Mouse (Mus musculus) heart, embryonic 11.5 days (tissue): Measurements from ENCODE around the gene Gpr137. TPM values are rescaled to one million over a fixed set of nuclear protein-coding genes. Genes with fewer than 3 reads are reported as not detected.

Experiments
- ATAC-seq: fragments of 200-750 bp; cut with Nextera tagmentation; replicated peaks from 2 replicates; pipeline ENCODE4 v1.8.0; 2017; ENCODE audit warnings: moderate library complexity; ENCODE audit not compliant: insufficient number of reproducible peaks, low FRiP score, low TSS enrichment
- H3K27ac ChIP-seq: fragments of 300-500 bp; sonication (generic); 2 replicates; pipeline ENCODE4 v1.5.1; 2014; ENCODE audit warnings: mild to moderate bottlenecking, low read depth, low read length
- H3K27me3 ChIP-seq: fragments of 300-500 bp; sonication (generic); 2 replicates; pipeline ENCODE4 v1.6.1; 2014; ENCODE audit warnings: mild to moderate bottlenecking, low read length, mixed read lengths; ENCODE audit not compliant: control insufficient read depth, insufficient read depth
- H3K36me3 ChIP-seq: fragments of 300-500 bp; sonication (generic); 2 replicates; pipeline ENCODE4 v1.6.1; 2014; ENCODE audit warnings: mild to moderate bottlenecking, low read length, moderate library complexity, mixed read lengths; ENCODE audit not compliant: control insufficient read depth, insufficient read depth
- H3K4me1 ChIP-seq: fragments of 300-500 bp; sonication (generic); 2 replicates; pipeline ENCODE4 v1.6.1; 2014; ENCODE audit warnings: low read length; ENCODE audit not compliant: control insufficient read depth, insufficient read depth
- H3K4me2 ChIP-seq: fragments of 300-500 bp; sonication (generic); 2 replicates; pipeline ENCODE4 v1.6.1; 2014; ENCODE audit warnings: mild to moderate bottlenecking, moderate library complexity
- H3K4me3 ChIP-seq: fragments of 300-500 bp; sonication (generic); 2 replicates; pipeline ENCODE4 v1.5.1; 2014; ENCODE audit warnings: low read depth, low read length
- H3K9ac ChIP-seq: fragments of 300-500 bp; sonication (generic); 2 replicates; pipeline ENCODE4 v1.6.1; 2014; ENCODE audit warnings: mild to moderate bottlenecking, low read depth, low read length, moderate library complexity
- H3K9me3 ChIP-seq: fragments of 300-500 bp; sonication (generic); replicated peaks from 2 replicates; pipeline ENCODE4 v1.6.1; 2016; ENCODE audit warnings: low read length; ENCODE audit not compliant: control insufficient read depth
- WGBS: fragments of 180-500 bp; shearing (Covaris S2); extraction: QIAGEN DNeasy Blood & Tissue Kit; methylation state at CpG from one replicate; pipeline ENCODE4 v1.1.7; 2014; ENCODE audit not compliant: insufficient replicate concordance; 5-methylcytosine and 5-hydroxymethylcytosine counted together
- polyA plus RNA-seq: library from polyadenylated mRNA; unstranded; fragments of >200 nt; fragmentation: Nextera tagmentation; extraction: Ambion mirVana; gene quantifications from 2 replicates; pipeline ENCODE4 v1.2.1, GENCODE M21; 2014

Gene Gpr137
- polyA plus RNA-seq, 1 experiment from 2014 or later: 22.4 TPM

DNA sequence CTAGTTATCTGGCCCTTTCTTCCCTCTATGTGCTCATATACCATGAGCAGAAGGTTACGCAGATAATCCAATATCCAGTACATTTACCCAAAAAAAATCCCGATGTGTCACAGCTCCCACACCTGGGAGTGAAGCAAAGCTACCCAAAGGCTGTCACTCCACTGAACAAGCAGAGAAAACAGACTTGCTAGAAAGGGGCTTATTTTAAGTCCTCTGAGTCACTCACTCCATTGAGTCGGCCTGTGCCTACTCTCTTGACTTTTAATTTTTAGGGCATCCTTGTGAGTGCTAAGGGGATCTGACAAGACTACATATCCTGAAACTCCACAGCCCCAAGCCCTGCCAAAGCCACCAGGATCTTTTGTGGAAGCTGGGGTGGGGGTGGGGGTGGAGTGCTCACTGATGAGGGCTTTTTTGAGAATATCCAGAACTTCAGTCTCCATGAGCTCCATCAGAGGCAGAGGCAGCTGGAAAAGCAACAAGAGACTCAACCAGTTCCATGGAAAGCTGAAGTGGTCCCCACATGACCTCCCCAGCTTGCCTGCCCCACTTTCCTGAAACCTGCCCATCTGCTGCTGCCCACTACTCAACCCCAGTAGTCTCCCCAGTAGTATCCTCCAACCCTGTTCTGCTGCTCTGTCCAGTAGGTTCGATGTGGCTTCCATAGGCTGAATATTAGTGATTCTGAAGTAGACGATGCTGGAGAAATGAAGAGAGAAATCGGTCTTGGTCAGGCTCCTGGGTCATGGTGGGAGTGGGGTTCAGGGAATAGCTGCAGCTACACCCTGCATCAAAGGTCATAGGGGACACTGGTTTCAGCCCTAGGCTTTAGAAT lies 19.2 kb downstream of the Gpr137 start:
- Histone ChIP-seq H3K9me3 (no peaks in the 10 kb centered on the region), H3K36me3 (no peaks in the 10 kb centered on the region), H3K4me2 (peak overlapping the region; percentile 95), H3K4me1 (peaks cover 26% of the 10 kb centered on the region), H3K9ac (peak overlapping the region; percentile 59), H3K4me3 (peak overlapping the region; percentile 69; the same call in 1 of the 2 replicates), H3K27me3 (peaks cover 47% of the 10 kb centered on the region), H3K27ac (peak overlapping the region; percentile 74; the same call in 1 of the 2 replicates)
- ATAC-seq: no peak
- 61% methylated on average over 6 of the region's 6 CpGs for WGBS

DNA sequence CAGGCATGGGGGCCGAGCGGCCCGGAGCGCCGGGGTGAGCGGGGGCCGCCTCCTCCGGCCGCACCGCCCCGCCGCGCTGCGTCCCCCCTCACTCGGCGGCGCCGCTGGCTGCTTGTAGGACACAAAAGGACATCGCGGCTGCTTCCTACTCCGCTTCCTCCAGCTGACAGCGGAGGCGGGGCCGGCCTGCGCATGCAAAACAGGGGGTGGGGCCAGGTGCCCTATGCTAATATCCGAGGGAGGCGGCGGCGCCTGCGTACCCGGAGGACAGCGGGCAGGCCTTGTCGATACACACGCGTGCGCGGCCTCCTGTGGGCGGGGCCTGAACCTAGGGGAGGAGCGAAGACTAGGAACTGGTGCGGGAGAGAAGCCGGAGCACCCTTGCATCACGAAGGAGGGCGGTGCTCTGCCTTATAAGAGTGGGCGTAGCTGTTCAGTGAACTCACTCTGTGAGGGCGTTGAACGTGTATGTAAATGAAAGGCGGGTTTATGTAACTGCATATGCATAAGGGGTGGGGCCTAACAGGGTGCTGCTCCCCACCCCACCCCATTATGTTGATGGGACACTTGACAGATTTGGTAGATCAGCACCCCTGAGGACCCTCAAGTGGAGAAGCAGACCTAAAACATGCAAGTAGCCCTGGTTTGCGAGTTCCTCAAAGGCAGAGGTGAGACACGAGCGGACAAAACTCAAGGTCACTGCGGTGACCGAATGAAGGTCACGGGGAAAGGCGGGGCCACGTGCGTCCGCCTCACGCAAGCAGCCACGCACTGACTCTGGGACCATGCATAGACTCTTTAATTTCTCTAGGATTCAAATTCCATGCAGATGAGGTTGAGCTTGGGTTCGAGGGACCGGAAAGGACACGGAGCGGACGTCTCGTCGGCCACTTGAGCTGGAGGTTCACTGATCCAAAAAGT lies 20.4 kb downstream of the Gpr137 start, which contains the start of gene Esrra:
TSS of gene Esrra (minus strand) at position 167 of the 921 bp plus-strand sequence.
- Histone ChIP-seq H3K4me1 (peaks cover 26% of the 10 kb centered on the region), H3K9me3 (no peaks in the 10 kb centered on the region), H3K36me3 (no peaks in the 10 kb centered on the region), H3K27ac (peak within 1 kb of the TSS; percentile 88), H3K4me2 (peak within 1 kb of the TSS; percentile 95), H3K27me3 (peaks cover 34% of the 10 kb centered on the region), H3K9ac (peak within 1 kb of the TSS; percentile 87), H3K4me3 (peak within 1 kb of the TSS; percentile 69)
- peak; percentile 92 for ATAC-seq
- under 1% methylated on average over 57 of the region's 66 CpGs for WGBS

DNA sequence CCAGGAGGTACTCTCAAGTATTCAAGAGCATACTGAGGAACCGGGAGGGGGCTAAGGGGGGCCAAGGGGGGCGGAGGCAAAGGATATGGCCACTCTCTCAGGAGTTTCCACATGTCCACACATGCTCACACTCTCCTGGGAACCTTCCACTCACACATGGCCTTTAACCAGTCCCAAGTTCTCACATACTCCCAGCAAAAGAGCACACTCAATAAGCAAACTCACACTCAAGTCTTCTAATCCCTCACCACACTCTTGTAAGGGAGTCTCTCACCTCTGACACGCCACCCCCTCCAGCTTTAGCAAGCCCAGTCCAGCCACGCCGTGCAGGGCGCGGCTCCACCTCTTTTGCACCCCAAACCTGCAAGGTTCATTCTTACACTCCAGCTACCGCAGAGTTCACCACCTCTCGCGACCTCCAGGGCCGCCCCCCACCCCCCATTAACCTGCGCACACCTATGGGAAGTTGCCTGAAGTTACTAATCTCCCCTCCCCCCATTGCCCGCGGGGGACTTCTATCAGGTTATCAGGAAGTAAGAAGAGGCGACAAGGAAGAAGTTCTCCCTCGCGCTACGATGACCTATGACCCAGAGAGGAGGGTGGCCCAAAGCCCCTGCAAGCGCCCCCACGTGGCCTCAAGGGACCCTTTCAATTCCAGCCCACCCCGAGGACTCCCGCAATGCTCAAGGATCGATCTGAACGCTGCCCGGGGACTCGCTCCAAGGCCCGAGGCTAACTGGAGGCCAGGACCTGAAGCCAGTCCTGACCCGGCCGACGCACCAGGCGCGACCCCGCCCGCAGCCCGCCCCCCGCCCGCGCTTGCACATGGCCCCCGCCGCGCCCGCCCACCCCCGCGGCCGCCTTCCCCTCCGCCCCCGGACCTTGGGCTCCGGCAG lies 21.3 kb downstream of the Gpr137 start:
- WGBS: 1% methylated on average over 35 of the region's 48 CpGs
- Histone ChIP-seq H3K4me3 (peak overlapping the region; percentile 69), H3K27ac (peak overlapping the region; percentile 88), H3K9me3 (no peaks in the 10 kb centered on the region), H3K9ac (peak overlapping the region; percentile 87), H3K36me3 (no peaks in the 10 kb centered on the region), H3K4me1 (peaks cover 31% of the 10 kb centered on the region), H3K27me3 (peaks cover 25% of the 10 kb centered on the region), H3K4me2 (peak overlapping the region; percentile 95)
- ATAC-seq: no peak; the same call in none of the 2 replicates

DNA sequence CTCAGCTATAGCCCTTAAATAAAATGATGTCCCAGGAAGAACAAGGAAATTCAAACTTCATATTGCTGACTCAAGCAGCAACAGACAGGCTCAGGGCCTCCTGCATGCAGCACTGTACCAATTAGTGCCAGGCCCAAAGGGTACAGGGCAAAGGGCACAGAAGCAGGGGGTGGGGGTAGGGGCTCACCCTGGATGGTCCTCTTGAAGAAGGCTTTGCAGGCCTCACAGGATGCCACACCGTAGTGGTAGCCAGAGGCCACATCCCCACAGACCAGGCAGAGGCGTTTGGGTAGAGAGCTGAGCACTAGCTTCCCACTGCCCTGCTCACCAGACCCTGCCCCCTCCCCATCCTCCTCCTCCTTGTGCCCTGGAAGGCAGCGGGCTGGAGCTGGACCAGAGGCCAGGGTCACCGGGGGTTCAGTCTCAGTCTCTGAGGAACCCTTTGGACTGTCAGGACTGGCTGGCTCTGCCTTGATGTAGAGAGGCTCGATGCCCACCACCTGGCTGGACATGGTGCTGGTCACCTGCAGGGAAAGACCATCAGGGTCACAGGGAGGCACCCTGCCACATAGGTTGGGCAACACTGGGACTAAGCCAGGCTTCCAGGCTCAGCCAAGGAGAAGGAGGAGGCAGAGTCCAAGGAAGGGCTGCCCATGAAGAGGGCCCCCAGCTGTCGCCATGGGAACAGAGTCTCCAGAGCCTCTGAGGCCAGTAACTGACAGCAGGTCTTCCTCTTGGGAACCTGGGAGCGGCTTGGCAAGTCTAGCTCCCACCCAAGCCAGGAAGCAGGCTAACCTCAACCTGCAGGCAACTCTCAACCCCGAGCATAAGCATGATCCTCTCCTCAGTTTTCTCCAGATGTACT lies 22.2 kb downstream of the Gpr137 start:
- Histone ChIP-seq H3K4me1 (peaks cover 33% of the 10 kb centered on the region), H3K27me3 (peaks cover 17% of the 10 kb centered on the region), H3K9me3 (no peaks in the 10 kb centered on the region), H3K36me3 (no peaks in the 10 kb centered on the region), H3K9ac (peak overlapping the region; percentile 87), H3K27ac (peak overlapping the region; percentile 88; the same call in 1 of the 2 replicates), H3K4me3 (peak overlapping the region; percentile 69), H3K4me2 (peak overlapping the region; percentile 95)
- WGBS: 51% methylated on average over 8 of the region's 8 CpGs
- no peak for ATAC-seq

DNA sequence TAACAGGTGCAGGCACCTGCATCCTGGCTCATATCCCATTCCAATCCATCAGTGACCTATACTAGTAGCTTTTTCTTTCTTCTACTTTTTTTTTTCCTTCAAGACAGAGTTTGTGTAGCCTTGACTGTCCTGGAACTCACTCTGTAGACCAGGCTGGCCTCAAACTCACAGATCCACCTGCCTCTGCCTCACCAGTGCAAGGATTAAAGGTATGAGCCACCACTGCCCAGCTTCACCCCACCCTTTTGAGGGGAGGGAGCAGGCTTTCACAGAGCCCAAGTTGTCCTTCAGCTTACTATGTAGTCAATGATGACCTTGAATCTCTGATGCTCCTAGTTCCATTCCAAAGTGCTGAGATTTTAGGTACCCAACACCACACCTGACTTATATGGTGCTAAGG lies 22.8 kb downstream of the Gpr137 start:
- peaks cover 1% of the 10 kb centered on the region; the same call in 1 of the 2 replicates for H3K36me3 ChIP-seq
- no peak for ATAC-seq
- H3K4me1 ChIP-seq: peaks cover 31% of the 10 kb centered on the region
- no peak overlapping the region for H3K27ac ChIP-seq
- no peaks in the 10 kb centered on the region for H3K9me3 ChIP-seq
- peaks cover 10% of the 10 kb centered on the region for H3K27me3 ChIP-seq
- H3K4me2 ChIP-seq: no peak overlapping the region
- no peak overlapping the region for H3K9ac ChIP-seq
- no peak overlapping the region for H3K4me3 ChIP-seq

DNA sequence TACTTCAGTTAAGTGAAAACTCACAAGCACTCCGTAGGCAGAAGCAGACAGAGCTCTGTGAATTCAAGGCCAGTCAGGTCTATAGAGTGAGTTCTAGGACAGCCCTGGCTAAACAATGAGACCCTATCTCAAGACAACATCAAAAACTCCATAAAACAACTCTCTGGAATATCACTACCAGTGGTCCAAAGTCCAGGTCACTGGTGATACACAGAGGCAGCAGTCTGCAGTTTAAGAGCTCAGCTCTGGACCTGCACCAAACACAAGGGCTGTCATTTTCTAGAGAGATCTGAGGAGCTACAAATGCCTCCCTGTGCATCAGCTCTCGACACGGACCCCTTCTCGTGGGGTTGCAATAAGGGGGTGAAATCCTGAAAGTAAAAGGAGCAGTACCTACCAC lies 24.0 kb downstream of the Gpr137 start:
- Histone ChIP-seq H3K27ac (no peak overlapping the region), H3K27me3 (peaks cover 2% of the 10 kb centered on the region), H3K4me1 (peaks cover 31% of the 10 kb centered on the region), H3K4me2 (no peak overlapping the region), H3K9me3 (no peaks in the 10 kb centered on the region), H3K4me3 (no peak overlapping the region), H3K9ac (no peak overlapping the region), H3K36me3 (peaks cover 5% of the 10 kb centered on the region; the same call in 1 of the 2 replicates)
- ATAC-seq: no peak
- WGBS: 92% methylated on average over 4 of the region's 4 CpGs

DNA sequence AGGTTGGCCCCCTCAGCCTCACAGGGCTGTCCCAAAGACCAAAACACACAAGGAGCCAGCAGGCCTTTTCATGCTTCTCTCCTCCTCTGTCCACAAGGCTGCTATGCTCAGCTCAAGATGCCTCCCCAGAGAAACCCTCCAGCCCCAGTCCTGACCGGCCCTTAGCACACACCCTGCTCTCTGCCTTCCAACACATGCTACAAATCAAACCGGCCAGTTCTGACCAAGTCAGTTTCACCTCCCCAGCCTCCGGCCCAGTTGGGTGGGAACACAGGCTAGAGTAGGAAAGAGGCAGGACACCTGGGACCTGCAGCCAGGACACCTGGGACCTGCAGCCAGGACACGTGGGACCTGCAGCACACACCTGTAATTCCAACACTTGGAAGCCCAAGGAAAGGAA lies 25.8 kb downstream of the Gpr137 start:
- WGBS: 78% methylated on average over 4 of the region's 4 CpGs
- no peak overlapping the region for H3K4me3 ChIP-seq
- ATAC-seq: no peak
- H3K36me3 ChIP-seq: peaks cover 21% of the 10 kb centered on the region
- H3K9me3 ChIP-seq: no peaks in the 10 kb centered on the region
- no peaks in the 10 kb centered on the region for H3K27me3 ChIP-seq
- H3K4me2 ChIP-seq: no peak overlapping the region
- H3K9ac ChIP-seq: no peak overlapping the region
- H3K27ac ChIP-seq: no peak overlapping the region
- H3K4me1 ChIP-seq: peaks cover 25% of the 10 kb centered on the region
